Mouse (Mus musculus) erythroblast, embryonic 14.5 days (primary cell): ENCODE results near the gene Gstm7.

Source experiments
- GATA1 ChIP-seq: IDR thresholded peaks from 2 replicates; pipeline ENCODE4 v1.6.1; 2012; ENCODE audit warnings: low read length, inconsistent platforms, mixed read lengths
- TAL1 ChIP-seq: IDR thresholded peaks from 3 replicates; pipeline ENCODE4 v1.6.1; 2012; ENCODE audit warnings: low read length, inconsistent platforms, mixed read lengths

DNA sequence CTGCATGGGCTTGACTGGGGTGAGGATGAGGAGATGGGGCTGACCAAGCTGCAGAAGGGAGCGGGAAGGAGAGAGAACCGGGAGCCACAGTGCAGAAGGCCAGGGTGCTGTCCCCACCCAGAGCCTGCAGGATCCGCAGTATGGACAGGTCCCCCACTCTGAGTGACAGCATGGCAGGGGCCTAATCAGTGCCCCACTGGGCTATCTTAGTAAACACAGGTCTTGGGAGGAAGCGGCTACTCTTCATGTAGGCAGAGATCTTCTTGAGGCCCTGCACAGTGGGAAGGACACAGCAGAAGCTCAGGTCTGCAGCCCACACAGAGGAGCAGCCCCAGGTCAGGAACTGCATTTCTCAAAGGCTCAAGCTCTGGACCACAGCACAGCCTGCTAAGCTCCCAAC lies 32.4 kb upstream of the Gstm7 start:
- TF ChIP-seq GATA1 (no peak), TAL1 (no peak)
